Mouse (Mus musculus): Measurements from ENCODE around the gene Cbx1.

The Cbx1 gene

DNA sequence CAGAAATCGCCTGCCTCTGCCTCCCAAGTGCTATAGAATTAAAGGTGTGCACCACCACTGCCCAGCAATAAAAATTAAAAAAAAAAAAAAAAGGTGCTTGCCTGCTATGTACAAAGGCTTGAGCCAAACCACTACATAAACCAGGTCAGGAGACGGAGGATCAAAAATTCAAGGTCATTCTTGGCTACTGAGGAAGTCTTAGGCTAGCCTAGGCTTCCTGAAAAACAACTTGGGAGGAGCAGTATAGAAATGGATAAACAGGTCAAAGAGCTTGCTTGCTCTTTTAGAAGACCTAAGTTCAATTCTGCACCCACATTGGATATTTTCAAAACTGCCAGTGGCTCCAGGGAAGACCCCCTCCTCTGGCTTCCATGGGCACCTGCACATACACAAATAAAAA, 25.5 kb downstream of the Cbx1 start:
- no peak for DNase-seq (ENCODE audit: extremely low spot score, low spot score)

DNA sequence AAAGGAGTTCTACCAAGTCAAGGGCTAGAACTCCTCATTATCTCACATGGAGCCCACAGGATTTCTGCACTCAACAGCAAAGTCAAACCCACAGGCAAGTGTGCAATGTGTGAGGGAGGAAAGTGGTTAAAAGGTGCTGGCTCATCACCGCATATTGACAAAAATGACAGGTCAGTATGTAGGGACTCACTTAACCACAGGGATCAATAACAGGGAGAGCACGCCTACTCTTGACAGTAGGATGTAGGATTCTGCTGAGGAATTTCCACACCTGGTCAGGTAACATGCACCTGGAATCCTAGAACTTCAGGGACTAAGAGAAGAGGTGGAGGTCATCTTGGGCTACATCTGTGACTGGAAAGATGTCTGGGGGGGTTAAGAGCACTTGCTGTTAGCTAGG, 27.0 kb downstream of the Cbx1 start:
- DNase-seq (ENCODE audit: extremely low spot score, low spot score) = no peak

DNA sequence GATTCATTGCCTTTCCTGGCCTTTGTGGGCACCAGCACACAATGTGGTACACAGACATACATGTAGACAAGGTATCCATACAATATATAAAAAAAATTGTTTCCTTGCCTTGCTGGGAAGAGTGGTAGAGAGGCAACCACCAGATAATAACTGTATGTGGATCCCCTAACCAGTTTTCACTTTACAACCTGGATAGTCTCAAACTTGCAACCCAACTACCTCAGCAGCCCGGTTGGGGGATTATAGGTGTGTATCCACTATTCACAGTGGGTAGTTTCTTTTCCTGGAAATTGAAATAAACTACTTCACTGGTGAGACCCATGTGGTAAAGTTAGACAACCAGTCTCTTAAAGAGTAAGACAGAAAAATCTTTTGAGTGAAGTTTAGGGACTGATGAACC, 27.6 kb downstream of the Cbx1 start:
- DNase-seq (ENCODE audit: extremely low spot score, low spot score) = no peak

DNA sequence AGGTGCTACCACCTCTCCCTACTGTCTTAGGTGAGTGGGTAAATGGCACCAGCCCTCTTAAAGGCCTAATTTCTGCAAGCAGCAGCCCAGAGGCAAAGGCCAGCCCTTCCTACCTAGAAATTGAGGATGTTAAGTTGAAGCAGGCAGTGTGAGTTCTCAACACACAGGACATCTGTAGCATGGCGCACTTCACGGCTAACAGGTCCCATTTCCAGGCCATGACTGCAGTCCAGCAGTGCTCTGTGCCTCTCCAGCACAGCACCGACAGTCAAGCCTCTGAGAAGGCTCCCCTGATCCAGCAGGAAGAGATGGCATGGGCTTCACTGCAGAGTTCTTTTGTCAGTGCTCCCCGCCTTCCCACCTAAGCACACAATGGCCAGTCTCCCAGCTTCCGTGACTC, 28.1 kb downstream of the Cbx1 start:
- no peak for DNase-seq (ENCODE audit: extremely low spot score, low spot score)

DNA sequence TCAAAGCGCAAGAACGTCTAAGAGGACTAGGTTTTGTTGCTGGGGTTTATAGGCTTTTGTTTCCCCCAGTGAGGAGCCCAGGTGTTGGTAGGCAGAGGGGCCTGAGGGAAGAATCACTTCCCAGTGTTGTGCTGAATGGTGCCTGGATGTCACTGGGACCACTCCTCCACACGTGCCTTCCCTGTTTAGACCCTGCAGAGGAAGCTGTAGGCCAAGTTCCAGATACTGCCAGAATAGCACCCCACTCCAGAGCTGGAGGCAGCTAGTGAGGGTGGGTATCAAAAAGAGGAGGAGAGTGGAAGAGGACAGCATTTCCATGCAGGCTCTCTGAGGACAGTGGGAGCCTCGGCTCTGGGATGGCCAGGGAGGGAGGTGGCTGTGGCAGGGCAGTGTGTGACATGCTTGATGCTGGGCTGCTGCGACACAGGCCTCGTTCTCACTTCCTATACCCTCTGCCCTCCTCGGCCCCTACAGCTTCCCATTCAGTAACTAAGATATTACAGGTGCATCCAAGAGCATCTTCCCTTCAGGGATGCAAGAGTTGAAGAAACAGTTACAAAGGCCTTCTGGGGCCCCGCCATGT, 29.3 kb downstream of the Cbx1 start:
- DNase-seq (ENCODE audit: extremely low spot score, low spot score) = no peak

DNA sequence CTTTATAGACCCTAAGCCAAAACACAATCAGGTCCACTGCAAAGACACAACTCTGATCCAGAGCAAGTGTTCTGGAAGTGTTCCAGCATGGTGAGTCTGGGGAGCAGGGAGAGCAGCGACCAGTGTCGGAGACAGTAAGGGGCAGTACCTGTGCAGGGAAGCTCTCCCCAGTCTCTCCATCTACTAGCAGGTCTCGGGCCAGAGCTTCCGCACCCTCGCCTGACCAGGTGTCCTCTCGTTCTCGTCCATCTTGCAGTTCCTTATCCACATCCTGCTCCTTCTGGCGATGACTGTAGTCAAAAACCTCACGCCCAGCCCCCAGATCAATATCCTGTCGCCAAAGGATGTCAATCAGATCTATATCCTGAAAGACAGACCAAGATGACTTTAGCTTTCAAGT, 33.0 kb downstream of the Cbx1 start:
- no peak for DNase-seq (ENCODE audit: extremely low spot score, low spot score)

DNA sequence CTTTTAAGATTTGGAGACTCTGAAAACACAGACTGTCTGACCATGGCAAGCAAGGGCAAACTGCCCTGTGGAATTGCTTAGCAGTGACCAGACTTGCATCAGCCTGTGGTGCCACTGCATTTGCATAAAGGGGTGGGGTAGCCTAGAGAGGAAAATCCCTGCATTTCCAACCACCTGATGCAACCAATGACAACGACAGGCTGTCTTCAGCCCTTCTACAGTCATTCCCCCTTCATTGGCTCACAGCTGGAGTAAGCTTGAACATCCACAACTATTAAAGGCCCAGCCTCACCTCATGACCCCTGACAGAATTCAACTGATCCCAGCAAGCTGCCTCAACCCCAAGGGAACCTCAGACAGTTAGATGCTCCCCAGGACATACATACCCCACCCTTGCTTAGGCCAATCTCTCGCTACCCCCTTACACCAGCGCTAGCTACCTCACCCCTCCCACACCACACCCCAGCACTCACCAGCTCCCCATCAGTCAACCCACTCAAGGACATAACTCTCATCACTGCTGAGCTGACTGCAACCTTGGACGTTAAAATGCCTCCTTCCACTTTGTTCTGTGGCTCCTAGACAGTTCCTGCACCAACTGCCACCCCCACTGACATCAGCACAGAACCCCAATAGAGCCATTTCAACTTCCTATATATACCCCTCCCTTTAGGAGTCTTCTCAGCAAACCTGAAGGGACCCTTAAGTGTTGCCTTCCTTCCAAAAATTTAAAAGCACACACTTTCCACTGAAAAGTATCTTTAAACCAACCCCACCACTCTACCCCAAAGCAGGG, 33.9 kb downstream of the Cbx1 start:
- no peak for DNase-seq (ENCODE audit: extremely low spot score, low spot score)

DNA sequence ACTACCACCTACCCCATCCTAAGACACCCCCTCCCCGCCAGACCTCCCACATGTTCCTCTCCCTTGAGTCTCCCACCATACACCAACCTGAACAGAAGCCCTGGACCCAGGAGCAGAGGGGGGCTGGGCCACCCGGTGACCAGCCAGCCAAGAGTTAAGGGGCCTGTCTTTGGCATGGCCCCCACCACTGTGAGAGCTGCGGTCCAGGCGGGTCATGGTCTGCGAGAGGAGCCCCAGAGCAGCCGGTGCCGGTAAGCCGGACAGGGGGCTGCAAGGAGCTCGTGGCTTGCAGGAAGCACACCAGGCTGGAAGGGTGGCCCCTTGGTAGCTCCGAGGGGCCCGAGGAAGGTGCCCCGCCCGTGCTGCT, 34.5 kb downstream of the Cbx1 start:
- no peak for DNase-seq (ENCODE audit: extremely low spot score, low spot score)

DNA sequence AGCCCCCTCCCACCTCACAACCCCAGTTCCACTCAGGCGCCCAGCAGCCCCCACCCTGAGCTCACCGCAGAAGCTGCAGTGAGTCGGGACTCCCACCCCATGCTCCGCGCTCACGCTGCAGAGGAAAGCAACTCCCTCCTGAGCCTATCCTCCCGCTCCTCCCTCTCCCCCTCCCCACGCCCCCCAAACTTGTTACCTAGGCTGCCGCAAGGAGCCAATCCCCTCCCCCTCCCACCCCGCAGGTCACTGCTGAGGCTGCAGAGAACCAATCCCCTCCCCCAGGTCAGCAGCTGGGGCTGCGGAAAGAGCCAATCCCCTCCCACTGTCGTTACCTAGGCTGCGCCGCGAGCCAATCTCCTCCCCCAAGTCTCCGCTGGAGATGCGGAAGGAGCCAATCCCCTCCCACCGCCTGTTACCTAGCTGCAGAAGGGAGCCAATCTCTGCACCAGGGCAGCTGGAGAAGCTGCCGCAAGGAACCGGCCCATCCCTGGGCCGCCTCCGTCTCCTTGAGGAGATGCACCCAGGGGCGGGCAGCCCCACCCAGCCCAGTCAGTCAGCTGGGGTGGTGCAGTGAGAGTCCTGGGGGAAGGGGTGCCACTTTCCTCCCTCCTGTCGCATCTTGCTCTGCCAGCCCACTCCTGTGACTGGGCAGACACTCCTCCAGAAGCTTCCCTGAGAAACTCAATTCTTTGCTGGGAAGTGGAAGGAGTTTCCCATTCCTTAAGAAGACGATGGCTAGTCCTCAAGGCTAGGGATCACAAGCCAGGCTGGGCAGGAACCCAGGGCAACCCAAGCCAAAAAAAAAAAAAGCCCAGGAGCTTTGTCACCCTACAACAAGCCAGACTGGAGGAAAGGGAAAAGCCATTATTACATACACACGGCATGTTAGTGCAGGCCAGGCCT, 35.2 kb downstream of the Cbx1 start:
- peak; percentile 91 for DNase-seq (ENCODE audit: extremely low spot score, low spot score)

DNA sequence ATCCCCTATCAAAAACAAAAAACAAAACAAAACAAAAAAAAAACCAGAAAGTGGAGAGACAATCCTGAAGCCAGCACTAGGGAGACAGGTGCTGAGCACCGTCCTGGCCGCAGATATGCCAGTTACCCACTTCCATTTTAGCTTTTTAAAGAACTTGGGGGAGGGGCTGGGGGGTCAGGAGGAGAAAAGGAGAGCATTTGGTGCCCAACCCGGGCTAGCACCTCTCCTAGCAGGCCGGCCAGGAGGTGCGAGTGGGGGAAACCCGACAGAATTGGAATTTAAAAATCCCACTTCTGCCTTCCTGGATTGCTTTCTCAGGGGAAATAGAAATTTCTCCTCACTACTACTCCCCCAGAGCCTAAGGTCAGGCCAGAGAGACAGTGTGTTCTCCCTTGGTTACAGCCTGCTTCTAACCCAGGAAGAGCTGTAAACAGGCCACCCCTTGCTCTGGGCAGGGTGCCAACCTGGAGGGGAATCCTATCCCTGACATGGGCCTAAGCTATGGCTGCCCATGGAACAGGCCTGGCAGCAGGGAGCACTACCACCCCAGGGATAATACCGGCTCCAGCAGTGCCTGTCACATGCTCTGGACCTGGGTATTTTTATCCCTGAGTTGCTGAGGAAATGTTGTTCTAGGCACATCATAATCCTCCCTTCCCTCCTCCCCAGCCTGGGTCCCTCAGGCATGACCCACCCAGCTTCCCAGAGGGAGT, 36.0 kb downstream of the Cbx1 start:
- DNase-seq (ENCODE audit: extremely low spot score, low spot score) = no peak

DNA sequence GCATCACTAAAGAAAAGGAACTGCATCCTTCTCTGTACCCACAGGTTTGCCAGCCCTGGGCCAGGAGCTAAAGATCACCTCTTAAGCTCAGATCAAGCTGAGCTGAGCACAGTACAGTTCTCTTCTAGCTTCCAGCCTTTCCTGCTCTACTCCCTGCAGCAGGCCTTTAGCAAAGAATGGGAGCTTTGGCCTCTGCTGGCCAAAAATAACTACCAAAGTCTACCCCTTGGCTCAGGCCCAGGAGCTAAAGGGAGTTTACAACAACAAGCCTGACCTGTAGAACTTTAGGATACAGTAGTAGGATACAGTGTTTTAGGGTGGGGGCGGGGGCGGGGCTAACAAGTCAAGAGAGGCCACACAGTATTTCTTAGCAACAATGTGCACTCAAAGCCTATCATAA, 37.6 kb downstream of the Cbx1 start:
- DNase-seq (ENCODE audit: extremely low spot score, low spot score) = no peak

DNA sequence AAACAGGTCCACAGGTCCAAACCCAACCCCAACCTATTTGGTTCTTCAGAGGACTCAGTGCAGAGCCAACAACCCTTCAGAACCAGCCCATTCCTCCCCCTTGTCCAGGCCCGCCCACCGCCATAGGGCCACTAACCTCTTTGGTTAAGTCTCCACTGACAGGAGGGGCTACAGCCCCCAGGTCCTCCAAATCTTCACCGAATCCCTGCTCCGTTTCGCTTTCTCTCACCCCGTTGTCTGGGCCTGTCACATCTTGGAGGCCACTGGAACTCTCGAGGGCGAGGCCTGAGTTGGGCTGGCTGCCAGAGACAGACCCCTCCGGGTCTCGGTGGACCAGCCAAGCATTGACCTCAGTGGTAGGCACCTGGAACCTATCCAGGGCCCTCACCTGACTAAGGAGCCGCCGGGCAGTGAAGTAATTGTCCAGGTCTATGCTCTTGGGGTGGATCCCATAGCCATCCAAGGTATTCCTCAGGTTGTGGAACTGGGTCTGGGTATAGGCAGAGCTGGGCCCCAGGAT, 38.2 kb downstream of the Cbx1 start:
- no peak for DNase-seq (ENCODE audit: extremely low spot score, low spot score)

DNA sequence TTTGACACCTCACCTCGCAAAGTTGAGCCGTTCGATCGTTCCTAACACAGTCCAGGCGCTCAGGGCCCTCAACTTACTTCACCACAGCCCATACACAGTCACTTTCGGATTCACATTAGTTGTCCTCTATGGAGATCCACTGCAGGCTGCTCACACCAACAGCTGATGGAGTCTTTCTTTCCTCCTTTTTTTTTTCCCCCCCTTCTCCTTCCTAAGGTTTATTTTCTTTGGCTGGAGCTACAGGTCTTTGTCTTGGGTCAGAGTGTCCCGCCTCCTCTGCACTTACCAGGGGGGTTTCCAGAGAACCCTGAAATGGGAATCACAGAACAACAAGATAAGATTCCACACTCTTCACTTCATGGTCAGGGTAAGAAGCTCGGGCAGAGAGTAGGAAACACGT, 39.0 kb downstream of the Cbx1 start:
- DNase-seq (ENCODE audit: extremely low spot score, low spot score) = no peak

DNA sequence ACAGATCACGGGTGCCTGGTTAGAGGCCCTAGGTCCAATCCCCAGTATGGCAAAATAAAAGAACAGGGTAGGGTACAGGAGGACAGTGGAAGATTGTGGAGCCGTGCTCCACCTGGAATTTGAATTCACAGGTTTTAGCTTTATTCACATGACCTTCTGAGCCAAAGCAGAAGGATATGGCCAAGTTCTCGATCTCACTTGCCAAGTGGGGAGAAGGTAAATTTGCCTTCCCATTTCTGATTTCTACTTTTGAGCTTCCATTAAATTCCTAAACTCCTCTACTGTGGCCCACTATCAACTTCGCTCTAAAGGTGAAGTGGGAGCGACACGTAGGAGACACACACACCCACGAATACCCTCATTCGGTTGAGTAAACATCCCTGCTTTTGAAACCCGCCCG, 40.0 kb downstream of the Cbx1 start:
- DNase-seq (ENCODE audit: extremely low spot score, low spot score) = no peak

DNA sequence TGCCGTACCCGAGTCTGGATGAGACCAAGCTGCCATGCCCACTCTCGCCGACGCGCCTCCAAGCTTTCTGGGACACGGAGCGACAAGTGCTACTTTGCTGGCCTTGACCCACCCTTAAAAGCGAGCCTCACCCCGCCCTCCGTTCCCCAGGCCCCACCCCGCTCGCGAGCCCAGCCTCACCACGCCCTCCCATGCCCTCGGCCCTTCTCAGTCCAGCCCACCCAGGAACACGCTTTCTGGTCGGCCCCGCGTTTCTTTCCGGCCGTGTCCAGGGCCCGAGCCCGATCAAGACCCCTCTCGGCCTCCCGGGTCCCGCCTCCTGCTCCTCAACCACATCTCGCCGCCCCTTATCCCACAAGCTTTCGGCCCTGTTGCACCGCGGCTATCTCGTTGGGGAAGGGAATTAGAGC, 40.5 kb downstream of the Cbx1 start:
- peak; percentile 85 for DNase-seq (ENCODE audit: extremely low spot score, low spot score)

DNA sequence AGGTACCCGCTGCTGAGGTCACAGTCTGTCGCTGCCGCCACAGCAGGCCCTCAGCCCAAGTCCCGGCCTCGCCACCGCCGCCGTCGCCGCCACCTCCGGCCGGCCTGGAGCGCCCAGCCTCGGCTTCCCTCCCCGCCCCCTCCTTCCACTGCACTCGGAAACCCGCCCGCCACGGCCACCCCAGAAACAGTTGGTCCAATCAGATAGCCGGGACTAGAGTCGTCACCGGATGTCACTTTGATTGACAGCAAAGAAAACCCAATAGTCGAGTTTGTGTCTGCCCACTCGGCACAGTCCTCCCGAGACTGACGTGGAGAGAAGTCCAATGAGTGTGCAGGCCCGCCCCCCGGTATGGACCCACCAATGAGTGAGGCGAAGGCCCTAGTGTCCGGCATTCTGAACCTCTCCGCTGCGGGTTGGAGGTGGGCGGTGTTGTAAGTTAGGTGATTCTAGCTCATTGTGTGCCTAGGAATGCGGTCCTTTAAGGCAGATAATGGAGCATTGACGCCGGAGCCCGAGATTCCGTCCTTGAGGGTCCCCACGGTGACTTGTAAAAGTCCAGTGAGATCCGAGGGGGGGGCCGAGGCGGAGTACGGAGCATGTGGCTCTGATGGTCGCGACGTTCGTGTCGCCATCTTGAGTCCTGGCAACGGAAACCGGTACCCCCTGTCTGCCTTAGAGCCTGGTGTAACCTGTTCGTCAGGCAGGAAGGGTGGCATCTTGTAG, 41.0 kb downstream of the Cbx1 start, which contains the start of gene Nfe2l1:
Gene Nfe2l1 (minus strand): TSS at position 156 of the 726 bp plus-strand sequence.
- peak; percentile 96 for DNase-seq (ENCODE audit: extremely low spot score, low spot score)

DNA sequence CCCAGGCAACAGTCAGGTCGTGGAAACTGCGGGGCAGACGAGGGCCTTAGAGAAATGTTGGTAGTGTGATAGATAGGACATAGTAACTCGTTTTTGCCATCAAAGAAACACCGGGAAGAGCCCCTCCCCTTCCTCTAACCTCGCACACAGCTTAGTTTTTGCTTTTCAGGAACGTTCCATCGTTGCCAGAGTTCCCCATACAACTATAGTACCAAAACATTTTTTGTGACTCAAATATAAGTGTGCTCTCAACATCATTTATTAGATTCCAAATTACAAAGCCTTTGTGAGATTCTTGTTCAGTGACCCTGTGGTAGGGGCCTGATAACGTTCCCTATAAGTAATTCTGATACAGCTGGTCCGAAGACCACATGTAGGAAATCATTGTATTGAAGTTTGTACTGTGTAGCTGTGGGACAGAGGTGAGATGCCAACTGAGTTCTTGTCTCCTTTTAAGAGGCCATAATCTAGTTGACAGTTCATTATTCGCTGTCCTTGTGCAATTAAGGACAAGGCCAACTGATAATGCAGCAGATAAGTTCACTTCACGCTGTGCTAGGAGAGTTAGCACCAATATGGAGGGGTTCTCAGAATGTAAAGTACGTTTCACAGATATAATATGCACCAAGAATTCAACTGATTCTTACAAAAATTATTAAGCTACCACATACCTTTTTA, 41.8 kb downstream of the Cbx1 start:
- no peak for DNase-seq (ENCODE audit: extremely low spot score, low spot score)

DNA sequence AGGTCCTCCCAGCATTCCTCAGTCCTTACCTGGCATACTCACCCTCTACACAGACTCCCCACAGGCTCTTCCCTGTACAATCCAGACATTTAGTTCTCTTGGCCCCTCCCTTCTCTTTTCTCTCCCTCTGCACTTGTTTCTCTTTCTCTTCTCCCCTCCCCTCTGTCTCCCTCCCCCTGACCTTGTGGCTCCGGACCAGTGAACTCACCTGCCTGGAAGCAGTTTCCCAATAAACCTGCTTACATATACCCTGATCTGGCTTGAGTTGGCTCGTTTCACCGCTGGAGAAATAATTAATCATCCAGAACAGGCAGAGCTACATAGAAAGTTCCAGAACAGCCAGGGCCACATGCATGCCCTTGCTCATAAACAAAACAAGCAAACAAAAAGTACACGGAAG, 42.6 kb downstream of the Cbx1 start:
- DNase-seq (ENCODE audit: extremely low spot score, low spot score) = no peak

DNA sequence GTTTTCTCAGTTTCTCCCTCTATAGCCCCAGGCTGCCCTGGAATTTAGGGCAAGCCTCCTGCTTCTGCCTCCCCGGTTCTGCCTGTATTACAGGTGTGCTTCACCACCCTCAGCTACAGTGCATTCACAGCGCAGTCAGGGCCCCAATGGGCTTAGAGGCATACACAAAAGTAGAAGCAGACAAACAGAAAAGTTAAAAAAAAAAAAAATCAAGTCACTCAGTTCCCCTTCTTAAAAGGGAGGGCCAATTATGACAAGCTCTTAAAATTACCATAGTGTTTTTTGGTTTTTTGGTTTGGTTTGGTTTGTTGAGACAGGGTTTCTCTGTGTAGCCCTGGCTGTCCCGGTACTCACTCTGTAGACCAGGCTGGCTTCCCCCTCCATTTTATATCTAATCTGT, 43.6 kb downstream of the Cbx1 start:
- no peak for DNase-seq (ENCODE audit: extremely low spot score, low spot score)

DNA sequence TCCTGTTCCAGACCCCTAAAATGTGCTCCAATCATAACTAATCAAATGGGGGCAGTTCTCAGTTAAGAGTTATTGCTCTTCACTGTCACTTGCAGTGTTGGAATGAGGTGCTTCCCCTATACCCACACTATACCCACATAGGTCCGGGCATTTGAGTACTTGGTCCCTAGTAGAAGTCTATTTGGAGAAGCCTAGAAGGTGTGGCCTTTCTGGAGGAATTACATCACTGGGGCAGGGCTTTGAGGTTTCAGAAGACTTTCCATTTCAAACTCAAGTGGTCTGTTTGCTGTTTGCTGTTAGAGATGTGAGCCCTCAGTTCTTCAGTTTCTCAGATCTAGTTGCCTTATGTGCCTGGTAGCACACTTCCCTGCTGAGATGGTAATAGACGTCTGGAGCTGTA, 44.0 kb downstream of the Cbx1 start:
- DNase-seq (ENCODE audit: extremely low spot score, low spot score) = no peak
